Mouse (Mus musculus): ENCODE measurements around the gene Olfr851.

Gene Olfr851

DNA sequence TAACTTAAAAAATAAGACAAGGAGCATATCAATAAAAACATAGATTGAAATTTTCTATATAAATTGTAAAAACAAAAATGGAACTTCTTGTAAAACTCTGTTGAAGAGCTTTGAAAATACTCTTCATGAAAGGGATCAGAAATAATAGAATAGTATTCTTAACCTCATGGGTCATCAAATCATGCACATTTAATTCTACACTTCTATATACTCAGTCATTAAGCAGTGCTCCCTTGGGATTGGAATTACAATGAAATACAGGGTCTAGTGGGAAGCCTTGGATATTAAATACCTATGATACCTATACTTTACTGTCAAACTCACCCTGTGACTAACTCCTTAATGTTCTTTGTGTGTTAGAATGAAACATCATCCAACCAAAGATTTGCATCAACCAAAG, at the start of gene Olfr851:
TSS of gene Olfr851 (plus strand) at position 301 of the 400 bp plus-strand sequence.
- no peak for DNase-seq

DNA sequence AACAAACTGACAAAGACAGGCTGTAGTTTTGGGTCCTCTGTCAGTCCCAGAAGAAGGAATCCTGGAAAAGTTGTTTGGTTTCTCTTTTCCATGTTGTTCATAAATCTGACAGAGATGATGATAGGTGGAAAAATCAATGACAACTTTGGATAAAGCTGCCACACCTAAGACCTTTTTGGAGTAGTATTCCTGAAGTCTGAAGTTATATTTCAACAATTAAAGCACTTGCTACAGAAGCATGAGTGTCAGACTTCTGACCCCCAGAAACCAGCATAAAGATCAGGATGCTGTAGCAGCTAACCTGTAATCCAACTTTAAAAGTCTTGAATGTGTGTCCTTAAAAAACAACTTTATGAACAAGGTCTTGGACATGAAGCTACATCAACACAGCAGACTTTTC, 14.9 kb upstream of the Olfr851 start, which contains the start of gene Olfr850:
TSS of gene Olfr850 (minus strand) at position 101 of the 400 bp plus-strand sequence.
- DNase-seq, result no peak

DNA sequence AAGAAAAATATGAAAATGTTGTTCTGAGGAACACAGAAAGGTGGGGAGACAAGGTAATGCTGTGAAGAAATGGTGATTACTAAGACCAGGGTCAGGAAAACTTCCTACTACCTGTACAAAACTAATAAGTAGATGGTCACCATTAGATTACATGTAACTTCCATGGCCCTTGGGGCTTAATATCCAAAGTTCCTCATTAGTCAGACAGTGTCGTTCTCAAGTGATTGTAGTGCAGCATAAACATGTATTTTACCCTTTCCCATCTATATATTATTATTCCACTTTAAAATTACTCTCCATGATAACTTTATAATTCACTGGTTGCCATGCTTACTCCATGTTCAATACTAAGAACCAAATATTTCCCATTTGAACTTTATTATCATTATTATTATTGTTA, 47.9 kb downstream of the Olfr851 start, which contains the start of gene Olfr853:
TSS of gene Olfr853 (minus strand) at position 101 of the 400 bp plus-strand sequence.
- no peak for DNase-seq
